Mouse (Mus musculus) spleen, postnatal 14 days (tissue): Measurements from ENCODE around the gene Plekhg3.
A peak's percentile ranks its signal among the peaks of the same experiment; 100 is the strongest.

Source experiments
- DNase-seq, 2 experiments: peaks; one replicate each; pipeline ENCODE4 v3.0.0; 2021 to 2022; ENCODE audit warnings: low spot score in 2 of 2

Plekhg3 gene

GRCm38 (mm10) chr12:76527245-76527881 is 3.3 kb upstream of the Plekhg3 start:
- DNase-seq, result no peak

- no peak for DNase-seq
Observed at GRCm38 (mm10) chr12:76528766-76529165, 1.9 kb upstream of the Plekhg3 start.

GRCm38 (mm10) chr12:76531986-76532925 is 1.6 kb downstream of the Plekhg3 start:
- no peak for DNase-seq

- no peak for DNase-seq
Observed at GRCm38 (mm10) chr12:76532926-76533376, 2.3 kb downstream of the Plekhg3 start.

- peak in 1 of 2 experiments; percentile 32 for DNase-seq
Observed at GRCm38 (mm10) chr12:76533377-76534222, 2.9 kb downstream of the Plekhg3 start.

GRCm38 (mm10) chr12:76534233-76534632 is 3.5 kb downstream of the Plekhg3 start:
- DNase-seq, result no peak

GRCm38 (mm10) chr12:76534641-76535283 is 4.1 kb downstream of the Plekhg3 start:
- no peak for DNase-seq

- DNase-seq, result no peak
Observed at GRCm38 (mm10) chr12:76535471-76535900, 4.8 kb downstream of the Plekhg3 start.

GRCm38 (mm10) chr12:76536591-76537153 is 6.0 kb downstream of the Plekhg3 start:
- DNase-seq, result no peak

- peak; percentile 51 to 56 for DNase-seq
Observed at GRCm38 (mm10) chr12:76537434-76537833, 6.7 kb downstream of the Plekhg3 start.

GRCm38 (mm10) chr12:76540169-76540568 is 9.5 kb downstream of the Plekhg3 start:
- no peak for DNase-seq

GRCm38 (mm10) chr12:76540701-76541221 is 10.1 kb downstream of the Plekhg3 start:
- DNase-seq, result no peak

- no peak for DNase-seq
Observed at GRCm38 (mm10) chr12:76541475-76541874, 10.8 kb downstream of the Plekhg3 start.

GRCm38 (mm10) chr12:76541879-76542278 is 11.2 kb downstream of the Plekhg3 start:
- DNase-seq, result no peak

- DNase-seq, result no peak
Observed at GRCm38 (mm10) chr12:76545786-76546370, 15.2 kb downstream of the Plekhg3 start.

GRCm38 (mm10) chr12:76546383-76547276 is 15.9 kb downstream of the Plekhg3 start:
- no peak for DNase-seq

- DNase-seq, result no peak
Observed at GRCm38 (mm10) chr12:76547409-76548081, 16.9 kb downstream of the Plekhg3 start.

- DNase-seq, result no peak
Observed at GRCm38 (mm10) chr12:76548082-76548423, 17.4 kb downstream of the Plekhg3 start.

- no peak for DNase-seq
Observed at GRCm38 (mm10) chr12:76549203-76549602, 18.5 kb downstream of the Plekhg3 start.
